Mouse (Mus musculus) embryonic facial prominence, embryonic 11.5 days (tissue): ENCODE measurements around the gene Caskin1. TPM values are rescaled to one million over a fixed set of nuclear protein-coding genes. Genes with fewer than 3 reads are reported as not detected.

Experiments used
- ATAC-seq: fragments of 200-750 bp; cut with Nextera tagmentation; replicated peaks from 2 replicates; pipeline ENCODE4 v1.8.0; 2017; ENCODE audit warnings: low read depth; ENCODE audit not compliant: insufficient number of reproducible peaks, low FRiP score, low TSS enrichment
- DNase-seq: peaks from one replicate; pipeline ENCODE4 v3.0.0-alpha.2; 2015; ENCODE audit warnings: low spot score
- H3K27ac ChIP-seq: fragments of 300-500 bp; sonication (generic); replicated peaks from 2 replicates; pipeline ENCODE4 v1.5.1; 2014; ENCODE audit warnings: mild to moderate bottlenecking, low read depth, low read length, control low read depth
- H3K27me3 ChIP-seq: fragments of 300-500 bp; sonication (generic); 2 replicates; pipeline ENCODE4 v1.6.1; 2014; ENCODE audit warnings: mild to moderate bottlenecking, low read length, moderate library complexity, mixed read lengths; ENCODE audit not compliant: control insufficient read depth, insufficient read depth
- H3K36me3 ChIP-seq: fragments of 300-500 bp; sonication (generic); replicated peaks from 2 replicates; pipeline ENCODE4 v1.6.1; 2014; ENCODE audit warnings: low read depth, mild to moderate bottlenecking, low read length, moderate library complexity, mixed read lengths; ENCODE audit not compliant: control insufficient read depth, insufficient read depth
- H3K4me1 ChIP-seq: fragments of 300-500 bp; sonication (generic); 2 replicates; pipeline ENCODE4 v1.6.1; 2014; ENCODE audit warnings: low read length, mixed read lengths; ENCODE audit not compliant: control insufficient read depth, insufficient read depth
- H3K4me2 ChIP-seq: fragments of 300-500 bp; sonication (generic); 2 replicates; pipeline ENCODE4 v1.6.1; 2014; ENCODE audit warnings: low read depth, mild to moderate bottlenecking, control low read depth, low read length, moderate library complexity
- H3K4me3 ChIP-seq: fragments of 300-500 bp; sonication (generic); 2 replicates; pipeline ENCODE4 v1.5.1; 2014; ENCODE audit warnings: low read depth, low read length, control low read depth
- H3K9ac ChIP-seq: fragments of 300-500 bp; sonication (generic); replicated peaks from 2 replicates; pipeline ENCODE4 v1.6.1; 2014; ENCODE audit warnings: mild to moderate bottlenecking, control low read depth, low read length
- H3K9me3 ChIP-seq: fragments of 300-500 bp; sonication (generic); replicated peaks from 2 replicates; pipeline ENCODE4 v1.6.1; 2016; ENCODE audit warnings: mild to moderate bottlenecking, low read length, inconsistent platforms, mixed read lengths; ENCODE audit not compliant: control insufficient read depth
- WGBS: fragments of 180-500 bp; shearing (Covaris S2); extraction: QIAGEN DNeasy Blood & Tissue Kit; methylation state at CpG from one replicate; pipeline ENCODE4 v1.1.7; 2014; 5-methylcytosine and 5-hydroxymethylcytosine counted together
- polyA plus RNA-seq: library from polyadenylated mRNA; unstranded; fragments of >200 nt; fragmentation: Nextera tagmentation; extraction: Ambion mirVana; gene quantifications from 2 replicates; pipeline ENCODE4 v1.2.1, GENCODE M21; 2014

The Caskin1 gene
- polyA plus RNA-seq, 1 experiment from 2014 or later, result 2.8 TPM

DNA sequence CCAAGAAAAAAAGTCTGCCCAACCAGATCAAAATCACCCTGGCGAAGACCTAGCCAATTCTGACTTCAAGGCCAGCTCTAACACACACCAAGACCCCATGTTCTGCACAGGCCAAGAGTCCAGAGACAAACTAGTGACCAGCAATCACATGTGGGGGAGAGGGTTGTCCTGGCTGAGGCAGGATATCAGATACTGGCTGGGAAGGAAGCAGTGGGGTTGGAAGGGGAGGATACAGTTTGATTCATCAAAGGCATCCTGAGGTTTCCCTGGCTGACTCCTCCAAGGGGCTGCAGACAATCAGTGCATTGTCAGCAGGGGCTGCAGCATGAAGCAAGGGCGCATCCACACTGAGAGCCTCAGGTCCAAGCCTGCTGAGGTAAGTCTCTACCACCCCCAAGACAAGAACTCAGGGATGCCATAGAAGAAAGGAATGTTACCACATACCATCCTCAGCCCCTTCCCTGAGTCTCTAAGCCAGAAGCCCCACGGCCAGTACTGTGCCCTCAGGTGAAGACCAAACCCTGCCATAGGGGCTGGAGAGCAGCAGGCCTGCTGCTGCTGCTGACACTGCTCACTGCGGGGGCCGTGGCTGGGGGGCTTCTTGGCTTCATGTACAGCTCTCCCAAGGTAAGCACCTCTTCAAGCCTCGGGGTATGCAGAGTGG, 14.7 kb upstream of the Caskin1 start, which contains the start of gene Bricd5:
Bricd5 (plus strand) TSS at position 273 of the 664 bp plus-strand sequence.
- DNase-seq (no peak), ATAC-seq (no peak)
- Histone ChIP-seq H3K9ac (no peak within 1 kb of the TSS; the same call in 1 of the 2 replicates), H3K9me3 (no peaks in the 10 kb centered on the region), H3K4me3 (no peak within 1 kb of the TSS), H3K36me3 (peaks cover 5% of the 10 kb centered on the region), H3K4me2 (no peak within 1 kb of the TSS), H3K27ac (no peak within 1 kb of the TSS), H3K4me1 (peaks cover 3% of the 10 kb centered on the region), H3K27me3 (no peaks in the 10 kb centered on the region)
- 56% methylated on average over 6 of the region's 6 CpGs for WGBS

DNA sequence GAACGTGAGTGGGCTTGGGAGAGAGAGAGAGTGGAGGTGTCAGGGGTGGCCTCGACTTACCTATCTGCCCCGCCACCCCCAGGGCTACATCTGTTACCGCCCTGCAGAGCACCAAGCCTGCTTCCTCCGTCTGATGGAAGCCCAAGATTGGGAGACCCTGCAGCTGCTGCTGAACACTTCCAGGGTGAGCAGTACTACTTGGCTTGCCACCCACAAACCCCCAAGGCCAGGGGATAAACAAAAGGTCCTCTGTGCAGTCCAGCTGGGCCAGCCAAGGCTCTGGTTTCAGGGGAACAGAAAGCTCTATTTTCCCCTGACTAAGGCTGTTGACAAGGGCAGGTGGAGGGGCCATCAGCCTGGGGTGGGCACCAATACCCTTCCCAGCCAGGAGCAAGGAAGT, 13.8 kb upstream of the Caskin1 start:
- H3K27ac ChIP-seq, result no peak overlapping the region
- peaks cover 3% of the 10 kb centered on the region for H3K4me1 ChIP-seq
- WGBS, result 62% methylated on average over 5 of the region's 5 CpGs
- H3K36me3 ChIP-seq, result peaks cover 5% of the 10 kb centered on the region
- H3K9me3 ChIP-seq, result no peaks in the 10 kb centered on the region
- DNase-seq (no peak), ATAC-seq (no peak)
- H3K4me2 ChIP-seq, result no peak overlapping the region
- H3K4me3 ChIP-seq, result no peak overlapping the region
- H3K9ac ChIP-seq, result no peak overlapping the region
- H3K27me3 ChIP-seq, result no peaks in the 10 kb centered on the region

- no peaks in the 10 kb centered on the region for H3K27me3 ChIP-seq
- no peak overlapping the region for H3K27ac ChIP-seq
- no peak overlapping the region for H3K4me2 ChIP-seq
- peaks cover 3% of the 10 kb centered on the region for H3K4me1 ChIP-seq
- WGBS, result 88% methylated on average over 6 of the region's 6 CpGs
- H3K9ac ChIP-seq, result no peak overlapping the region
- no peak overlapping the region for H3K4me3 ChIP-seq
- H3K36me3 ChIP-seq, result peaks cover 5% of the 10 kb centered on the region
- DNase-seq (no peak), ATAC-seq (no peak)
- no peaks in the 10 kb centered on the region for H3K9me3 ChIP-seq
Observed at GRCm38 (mm10) chr17:24475586-24475985, 12.8 kb upstream of the Caskin1 start.

DNA sequence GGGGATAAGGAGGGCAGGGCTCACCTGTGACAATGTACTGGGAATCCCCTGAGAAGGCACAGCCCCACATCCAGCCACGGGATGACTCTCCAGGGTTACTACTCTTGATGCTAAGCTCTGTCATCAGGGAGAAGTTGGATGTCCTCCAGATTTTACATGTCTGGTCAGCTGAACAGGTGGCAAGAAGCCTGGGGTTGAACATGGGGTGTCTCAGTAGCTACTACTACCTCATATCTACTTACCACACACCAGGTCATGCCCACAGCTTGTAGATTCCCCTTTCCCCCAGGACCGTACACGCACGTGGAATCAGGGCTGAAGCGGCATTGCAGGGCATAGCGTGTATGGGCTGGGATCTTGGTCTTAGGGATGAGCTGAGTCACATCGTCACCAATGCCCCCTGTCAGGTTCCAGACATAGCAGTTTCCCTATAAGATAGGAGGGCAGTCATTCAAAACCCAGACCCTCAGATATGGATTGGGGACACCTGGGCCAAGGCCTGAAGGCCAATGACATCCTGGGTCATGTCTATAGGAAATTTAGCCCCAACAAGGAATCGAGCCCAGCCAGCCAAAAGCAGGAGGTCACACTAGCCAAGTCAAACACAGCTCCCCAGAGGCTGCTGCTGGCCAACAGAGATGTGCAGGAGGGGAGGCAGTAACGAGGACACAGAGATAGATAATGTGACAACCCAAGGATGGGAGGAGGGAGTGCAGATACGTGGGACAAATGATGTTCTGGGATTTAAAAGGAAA, 12.2 kb upstream of the Caskin1 start:
- no peak for ATAC-seq
- 90% methylated on average over 10 of the region's 10 CpGs for WGBS
- no peak for DNase-seq
- no peak overlapping the region for H3K27ac ChIP-seq
- peaks cover 5% of the 10 kb centered on the region for H3K36me3 ChIP-seq
- no peak overlapping the region for H3K4me3 ChIP-seq
- H3K27me3 ChIP-seq, result no peaks in the 10 kb centered on the region
- H3K4me1 ChIP-seq, result peaks cover 3% of the 10 kb centered on the region
- H3K9me3 ChIP-seq, result no peaks in the 10 kb centered on the region
- no peak overlapping the region for H3K9ac ChIP-seq
- H3K4me2 ChIP-seq, result no peak overlapping the region

GRCm38 (mm10) chr17:24477053-24477984, 11.1 kb upstream of the Caskin1 start:
- H3K9ac ChIP-seq, result peak overlapping the region; percentile 91
- no peak for DNase-seq
- H3K4me1 ChIP-seq, result peaks cover 3% of the 10 kb centered on the region
- no peak overlapping the region for H3K27ac ChIP-seq
- 92% methylated on average over 20 of the region's 20 CpGs for WGBS
- ATAC-seq, result no peak
- H3K4me3 ChIP-seq, result no peak overlapping the region
- H3K27me3 ChIP-seq, result no peaks in the 10 kb centered on the region
- H3K4me2 ChIP-seq, result no peak overlapping the region; the same call in 1 of the 2 replicates
- H3K9me3 ChIP-seq, result no peaks in the 10 kb centered on the region
- H3K36me3 ChIP-seq, result peaks cover 5% of the 10 kb centered on the region

DNA sequence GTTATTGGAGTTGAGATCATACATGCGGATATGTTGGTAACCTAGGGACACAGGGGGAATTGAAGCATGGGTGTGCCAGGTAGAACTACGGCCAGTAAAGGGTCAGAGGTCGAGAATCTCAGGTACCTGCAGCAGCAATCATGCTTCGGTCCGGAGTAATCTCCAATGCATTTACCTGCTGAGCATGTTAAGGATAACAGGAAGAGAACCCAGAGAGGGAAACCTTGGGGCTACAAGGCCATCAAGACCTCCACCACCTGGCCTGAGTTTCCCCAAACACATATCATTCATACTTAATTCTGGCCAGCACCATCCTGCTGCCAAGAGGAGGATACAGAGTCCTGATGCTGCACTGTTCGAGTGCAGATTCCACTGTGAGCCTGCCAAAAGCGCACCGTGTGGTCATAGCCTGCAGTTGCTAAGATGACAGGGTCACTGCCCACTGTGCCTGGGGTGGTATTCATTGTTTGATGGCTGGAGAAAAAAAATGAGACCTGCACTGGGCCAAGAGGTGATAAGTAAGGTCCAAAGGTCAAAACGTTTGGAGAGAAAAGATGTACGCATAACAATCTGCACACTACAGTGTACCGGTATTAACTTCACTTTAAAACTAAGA, 10.3 kb upstream of the Caskin1 start:
- H3K4me2 ChIP-seq, result peak overlapping the region; percentile 58
- H3K4me3 ChIP-seq, result peak overlapping the region; percentile 71
- peak; percentile 44 for ATAC-seq
- peak overlapping the region; percentile 91 for H3K9ac ChIP-seq
- no peaks in the 10 kb centered on the region for H3K27me3 ChIP-seq
- DNase-seq, result no peak
- H3K9me3 ChIP-seq, result no peaks in the 10 kb centered on the region
- H3K36me3 ChIP-seq, result peaks cover 5% of the 10 kb centered on the region
- peaks cover 3% of the 10 kb centered on the region for H3K4me1 ChIP-seq
- WGBS, result 50% methylated on average over 11 of the region's 11 CpGs
- H3K27ac ChIP-seq, result no peak overlapping the region

DNA sequence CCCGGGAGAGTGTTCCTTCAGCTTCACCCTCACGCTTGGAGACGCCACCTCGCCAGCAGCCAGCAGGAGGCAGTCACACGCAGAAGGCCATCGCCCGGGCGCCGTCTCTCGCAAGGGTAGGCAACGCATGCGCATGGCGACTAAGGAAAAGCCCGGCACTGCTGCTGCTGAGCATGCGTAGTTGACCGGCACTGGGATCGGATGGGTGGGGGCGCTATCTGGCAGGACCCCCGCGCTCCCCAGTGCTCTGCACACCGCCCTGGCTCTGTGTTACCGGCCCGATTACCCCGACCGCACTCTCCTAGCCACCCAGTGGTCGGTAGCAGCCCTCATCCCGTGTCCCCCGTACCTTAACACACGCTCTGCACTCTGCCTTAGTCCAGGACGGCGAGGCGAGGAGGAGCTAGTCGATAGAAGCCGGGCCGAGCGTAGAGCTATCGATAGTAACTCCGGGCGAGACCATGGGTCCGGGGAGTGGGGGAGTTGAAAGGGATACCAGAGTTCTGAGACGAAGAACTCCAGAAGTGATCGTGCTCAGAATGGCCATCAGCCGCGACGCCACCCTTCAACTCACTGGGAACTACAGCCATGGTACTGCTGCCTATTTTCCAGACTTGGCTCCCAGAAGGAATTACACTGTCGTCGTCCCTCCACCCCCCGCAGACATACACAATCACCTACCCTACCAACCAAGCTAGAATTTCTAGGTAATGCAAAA, 9.6 kb upstream of the Caskin1 start, which contains the start of gene Mlst8:
Mlst8 (minus strand) TSS at position 416 of the 718 bp plus-strand sequence.
- peak within 1 kb of the TSS; percentile 71 for H3K4me3 ChIP-seq
- DNase-seq (peak; percentile 97), ATAC-seq (peak; percentile 93)
- H3K27me3 ChIP-seq, result no peaks in the 10 kb centered on the region
- peak within 1 kb of the TSS; percentile 95 for H3K27ac ChIP-seq
- peak within 1 kb of the TSS; percentile 58 for H3K4me2 ChIP-seq
- peak within 1 kb of the TSS; percentile 91 for H3K9ac ChIP-seq
- WGBS, result under 1% methylated on average over 45 of the region's 48 CpGs
- H3K9me3 ChIP-seq, result no peaks in the 10 kb centered on the region
- peaks cover 5% of the 10 kb centered on the region for H3K36me3 ChIP-seq
- peaks cover 3% of the 10 kb centered on the region for H3K4me1 ChIP-seq
